Mouse (Mus musculus) embryo, embryonic 11.5 days (tissue): ENCODE measurements around the gene Eps8l1.
"Not testable (repeated sequence)": the region's sequence is repeated elsewhere in the genome, so short reads cannot be mapped to it uniquely, and the experiment has no call there.

Experiments
- DNase-seq: peaks from one replicate; pipeline ENCODE4 v3.0.0-alpha.2; 2012; ENCODE audit warnings: low read depth, low spot score

Gene Eps8l1

DNA sequence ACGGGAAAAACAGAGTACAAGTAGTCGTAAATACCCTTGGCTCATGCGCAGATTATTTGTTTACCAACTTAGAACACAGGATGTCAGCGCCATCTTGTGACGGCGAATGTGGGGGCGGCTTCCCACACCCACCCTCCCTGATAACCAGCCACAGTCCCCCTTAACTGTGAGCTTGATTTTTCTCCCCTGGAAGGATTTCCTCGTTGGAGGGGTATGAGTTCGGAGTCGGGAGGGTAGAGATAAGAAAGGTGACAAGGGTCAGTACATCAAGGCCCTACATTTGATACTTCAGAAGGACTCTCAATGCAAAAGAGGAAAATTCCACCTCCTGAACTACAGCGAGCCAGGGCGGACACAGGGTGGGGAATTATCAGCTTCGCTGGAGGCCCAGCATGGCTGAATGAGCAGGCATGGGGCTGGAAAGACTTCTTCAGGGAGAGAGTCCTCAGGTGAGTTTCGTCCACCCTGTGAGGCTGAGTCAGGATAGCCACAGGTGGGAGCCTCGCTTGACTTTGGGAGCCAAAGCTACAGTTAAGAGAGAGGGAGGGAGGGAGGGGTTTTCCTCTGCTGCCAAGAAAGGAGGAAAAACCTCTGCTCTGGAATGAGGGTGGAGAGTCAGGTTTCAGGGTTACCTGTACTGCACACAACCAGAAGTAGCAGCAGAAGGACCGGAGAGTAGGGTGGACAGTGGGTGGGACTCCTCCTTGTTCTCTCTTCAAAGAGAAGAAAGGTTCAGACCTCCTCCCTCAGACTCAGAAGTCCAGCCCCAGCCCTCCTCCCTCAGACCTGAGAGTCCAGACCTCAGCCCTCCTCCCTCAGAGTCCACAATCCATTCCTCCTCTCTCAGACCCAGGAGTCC is at the start of gene Eps8l1:
Gene Eps8l1 (plus strand): TSS at position 99 of the 859 bp plus-strand sequence.
- no peak for DNase-seq

DNA sequence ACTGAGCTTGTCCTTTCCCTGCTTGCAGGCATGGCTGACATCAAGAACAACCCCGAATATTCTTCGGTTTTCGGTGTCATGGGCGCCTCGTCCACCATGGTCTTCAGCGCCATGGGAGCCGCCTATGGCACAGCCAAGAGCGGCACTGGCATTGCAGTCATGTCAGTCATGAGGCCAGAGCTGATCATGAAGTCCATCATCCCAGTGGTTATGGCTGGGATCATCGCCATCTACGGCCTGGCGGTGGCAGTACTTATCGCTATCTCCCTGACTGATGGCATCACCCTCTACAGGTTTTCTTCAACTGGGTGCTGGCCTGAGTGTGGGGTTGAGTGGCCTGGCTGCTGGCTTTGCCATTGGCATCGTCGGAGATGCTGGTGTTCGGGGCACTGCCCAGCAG is 48.1 kb upstream of the Eps8l1 start:
- DNase-seq: not testable (repeated sequence)

DNA sequence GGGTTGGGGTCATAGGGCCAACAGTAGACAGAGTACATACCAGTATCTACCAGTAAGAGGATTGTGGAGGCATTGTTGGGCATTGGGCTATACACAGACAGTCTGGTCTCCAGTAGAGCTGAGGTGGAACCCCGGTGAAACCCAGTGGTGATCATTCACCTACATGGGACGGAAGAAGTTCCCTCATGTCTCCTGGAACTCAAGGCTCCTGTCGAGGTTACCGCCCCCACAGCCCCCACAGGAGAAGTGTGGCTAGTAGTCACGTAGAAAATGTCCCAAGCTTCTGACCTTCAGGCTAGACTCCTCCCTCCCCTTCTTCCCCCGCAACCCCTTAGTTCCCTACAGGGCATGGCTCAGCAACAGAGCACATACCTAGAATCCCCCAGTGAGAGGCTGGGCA is 40.8 kb upstream of the Eps8l1 start:
- DNase-seq: no peak

DNA sequence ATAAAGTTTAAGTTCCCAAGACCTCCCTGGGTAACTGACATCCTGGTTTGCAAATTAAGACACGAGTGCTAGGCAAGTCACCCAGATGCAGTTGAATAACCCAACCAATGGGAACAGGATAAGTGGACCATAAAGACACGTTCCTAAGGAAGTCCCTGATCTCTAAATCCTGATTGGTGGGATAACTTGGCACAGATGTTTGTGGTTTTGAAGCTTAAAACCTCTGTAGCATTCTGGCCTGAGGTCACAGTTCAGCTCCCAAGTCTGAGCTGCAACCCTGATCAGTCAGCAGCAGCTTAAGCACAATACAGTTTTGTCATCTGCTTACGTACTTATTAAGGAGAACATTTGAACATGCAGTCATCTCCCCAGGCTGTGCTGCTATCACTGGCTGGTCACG is 40.2 kb upstream of the Eps8l1 start:
- DNase-seq: no peak

DNA sequence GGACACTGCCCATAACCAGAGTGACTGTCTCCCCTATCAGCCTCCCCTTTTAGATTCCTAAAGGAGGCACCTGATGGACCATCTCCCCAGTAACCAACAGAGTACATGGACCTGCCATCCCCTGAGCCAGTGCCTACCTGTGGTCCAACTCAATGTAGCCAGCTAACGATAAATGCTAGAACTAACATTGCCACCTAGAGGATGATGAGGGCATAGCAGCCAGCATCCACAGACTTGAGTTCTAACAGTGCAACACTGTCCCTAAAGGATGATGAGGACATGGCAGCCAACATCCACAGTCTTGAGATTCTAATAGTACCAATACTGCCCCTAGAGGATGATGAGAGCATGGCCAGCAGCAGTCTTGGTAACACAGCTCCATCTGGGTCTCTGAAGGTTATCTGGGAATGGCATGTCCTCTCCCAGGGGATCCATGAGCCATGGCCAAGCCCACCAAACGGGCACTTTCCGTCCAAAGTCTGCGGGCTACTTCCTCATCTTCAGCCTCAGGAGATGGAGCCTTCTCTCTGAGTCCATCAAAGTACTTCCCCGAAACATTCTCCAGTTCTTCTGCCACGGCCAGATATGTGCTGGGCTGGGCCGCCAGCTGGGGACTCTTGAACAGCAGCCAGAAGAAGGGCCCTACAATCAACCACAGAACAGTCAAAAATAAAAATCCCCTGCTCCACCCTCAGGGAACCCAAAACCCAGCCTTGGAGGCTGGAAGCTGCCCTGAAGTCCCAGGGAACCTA is 33.1 kb upstream of the Eps8l1 start:
- peak; percentile 84 for DNase-seq

DNA sequence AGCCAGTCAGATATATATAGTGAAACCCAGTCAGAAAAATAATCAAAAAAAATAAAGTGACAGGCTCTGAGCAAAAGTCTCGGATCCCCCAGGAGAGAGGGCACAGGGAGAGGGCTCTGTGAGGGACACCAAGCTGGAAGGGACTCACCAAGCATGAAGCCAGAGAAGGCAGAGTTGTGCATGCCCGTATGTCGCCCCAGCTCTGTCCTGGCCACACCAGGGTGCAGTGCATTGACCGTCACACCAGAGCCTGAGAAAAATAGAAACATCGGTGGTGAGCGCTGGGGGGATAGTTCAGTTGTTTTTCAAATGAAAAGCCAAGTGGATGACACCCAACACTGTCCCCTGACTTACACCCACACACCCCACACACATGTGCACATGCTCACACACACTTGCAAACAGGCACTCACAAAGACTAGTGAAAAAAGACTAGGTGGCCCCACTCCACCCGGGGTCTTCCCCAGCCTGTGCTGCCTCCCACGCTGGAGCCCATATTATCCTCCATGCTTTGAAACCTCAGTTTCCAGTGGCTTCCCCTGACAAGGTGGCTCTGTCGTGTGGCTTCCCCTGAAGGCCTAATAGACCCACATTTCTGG is 30.1 kb upstream of the Eps8l1 start:
- DNase-seq: no peak

DNA sequence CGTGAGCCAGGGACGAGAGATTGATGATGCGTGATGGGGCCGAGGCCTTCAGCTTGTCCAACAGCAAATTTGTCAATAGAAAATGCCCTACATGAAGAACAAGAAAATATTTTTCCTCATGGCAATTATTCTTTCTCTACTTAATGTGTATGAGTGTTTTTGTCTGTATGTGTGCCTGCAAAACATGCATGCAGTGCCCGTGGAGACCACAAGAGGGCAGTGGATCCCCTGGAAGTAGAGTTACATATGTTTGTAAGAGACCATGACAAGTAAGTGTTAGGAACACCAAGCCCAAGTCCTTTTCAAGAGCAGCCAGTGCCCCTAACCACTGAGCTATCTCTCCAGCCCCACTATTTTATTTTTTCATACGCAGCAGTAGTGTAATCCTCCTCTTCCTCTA is 28.9 kb upstream of the Eps8l1 start:
- DNase-seq: peak; percentile 51

DNA sequence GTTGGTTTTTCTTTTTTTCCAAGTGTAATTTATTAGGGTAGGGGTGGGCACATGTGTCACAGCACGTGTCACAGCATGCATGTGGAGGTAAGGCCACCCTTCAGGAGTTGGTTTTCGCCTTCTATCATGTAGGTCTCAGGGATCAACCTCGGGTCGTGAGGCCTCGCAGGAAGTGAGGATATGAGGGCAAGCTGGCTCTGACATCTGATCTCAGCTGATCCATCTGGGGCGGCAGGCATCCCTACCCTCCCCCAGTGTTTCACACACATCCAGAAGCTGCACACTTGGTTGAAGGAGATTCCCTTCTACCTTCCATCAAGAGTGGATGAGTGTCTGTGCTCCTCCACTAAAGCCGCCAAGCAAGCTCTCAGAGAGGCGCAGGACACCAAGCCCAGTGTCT is 28.4 kb upstream of the Eps8l1 start:
- no peak for DNase-seq

DNA sequence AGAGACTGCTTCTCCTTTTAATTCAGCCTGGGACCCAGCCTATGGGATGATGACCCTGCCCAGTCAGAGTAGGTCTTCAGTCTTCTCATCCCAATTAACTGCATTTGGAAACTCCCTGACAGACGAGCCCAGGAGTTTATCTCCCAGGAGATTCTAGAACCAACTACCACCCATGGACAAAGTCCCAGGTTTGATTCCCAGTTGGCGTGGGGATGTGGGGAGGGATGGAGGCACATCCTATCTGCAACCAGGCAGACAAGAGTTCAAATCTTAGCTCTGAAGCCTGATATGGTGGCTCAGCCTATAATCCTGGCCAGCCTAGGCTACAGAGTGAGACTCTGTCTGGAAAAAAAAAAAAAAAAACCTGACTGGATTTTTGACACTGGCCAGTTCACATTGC is 22.8 kb upstream of the Eps8l1 start:
- no peak for DNase-seq

DNA sequence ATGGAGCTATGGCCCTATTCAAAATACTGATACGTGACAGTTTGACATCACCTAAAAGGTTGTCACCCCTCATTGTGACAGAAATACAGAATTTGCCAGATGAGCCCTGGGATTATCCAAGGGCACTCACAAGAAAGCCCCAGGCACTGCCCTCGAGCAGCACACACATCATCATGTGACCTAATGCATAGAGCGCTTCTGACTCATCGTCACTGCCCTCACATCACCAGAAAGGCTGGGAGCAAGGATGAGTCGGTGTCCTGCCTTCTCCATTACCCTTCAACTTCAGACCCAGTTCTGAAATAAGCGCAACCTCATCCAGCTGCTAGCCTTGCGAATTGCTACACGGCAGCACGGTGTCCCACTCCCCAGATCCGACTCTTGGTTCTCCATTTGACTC is 19.9 kb upstream of the Eps8l1 start:
- DNase-seq: no peak

DNA sequence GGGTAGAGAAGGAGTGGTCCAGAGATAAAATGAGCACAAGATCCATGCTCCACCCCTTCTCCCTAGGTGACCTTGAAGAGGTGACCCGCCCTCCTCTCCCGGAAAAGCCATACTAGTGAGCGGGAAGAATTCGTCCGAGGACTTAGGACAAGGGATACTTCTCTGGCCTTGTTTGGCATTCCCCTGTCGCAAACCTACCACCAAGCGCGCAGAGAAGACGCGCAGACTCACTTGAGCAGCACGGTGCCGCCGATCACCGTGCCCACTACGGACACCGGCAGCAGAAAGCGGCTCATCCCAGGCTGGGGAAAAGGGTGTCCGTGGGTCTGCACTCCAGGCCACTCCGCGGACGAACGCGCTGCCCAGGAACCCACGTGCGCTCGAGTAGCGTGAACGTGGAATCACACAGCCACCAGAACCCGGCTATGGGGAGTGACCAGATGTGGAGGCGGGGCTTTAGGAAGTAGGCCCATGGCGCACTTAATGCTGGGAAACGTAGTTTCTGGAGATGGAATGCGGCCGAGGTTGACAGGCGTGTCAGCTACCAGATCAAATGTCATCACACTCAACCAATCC is 15.2 kb upstream of the Eps8l1 start, which contains the start of gene Rdh13:
Gene Rdh13 (minus strand): TSS at position 434 of the 576 bp plus-strand sequence.
- peak; percentile 76 for DNase-seq

DNA sequence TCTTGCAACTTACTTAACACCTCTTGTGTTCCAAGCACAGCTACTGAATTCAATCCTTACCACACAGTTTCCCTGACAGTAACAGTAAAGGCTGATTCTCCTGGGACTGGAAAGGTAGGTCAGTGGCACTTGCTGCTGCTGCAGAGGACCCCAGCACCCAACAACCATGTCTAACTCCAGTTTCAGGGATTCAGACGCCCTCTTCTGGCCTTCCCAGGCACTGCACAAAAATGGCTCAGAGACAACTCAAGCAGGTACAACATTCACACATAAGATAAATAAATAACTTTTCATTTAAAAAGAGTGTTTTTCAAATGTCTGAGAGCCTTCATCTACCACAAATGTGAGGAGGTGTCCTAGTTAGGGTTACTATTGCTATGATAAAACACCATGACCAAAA is 13.3 kb upstream of the Eps8l1 start:
- DNase-seq: no peak

DNA sequence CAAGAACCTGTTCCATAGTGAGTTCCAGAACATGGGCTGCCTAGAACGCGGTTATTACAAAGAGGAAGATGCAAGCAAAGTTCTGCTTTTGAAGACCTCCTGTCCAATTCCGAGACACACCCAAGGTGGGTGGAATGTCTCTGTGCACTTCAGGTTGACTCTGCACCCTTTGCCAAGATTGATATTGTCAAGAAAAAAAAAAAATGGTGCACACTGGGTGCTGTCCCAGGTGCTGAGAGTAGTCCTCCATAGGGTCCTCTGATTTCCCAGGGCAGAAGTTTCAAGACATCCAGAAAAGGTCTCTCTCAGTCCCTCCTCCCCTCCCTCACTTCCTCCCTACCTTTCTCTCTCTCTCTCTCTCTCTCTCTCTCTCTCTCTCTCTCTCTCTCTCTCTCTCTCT is 12.0 kb upstream of the Eps8l1 start:
- DNase-seq: no peak

DNA sequence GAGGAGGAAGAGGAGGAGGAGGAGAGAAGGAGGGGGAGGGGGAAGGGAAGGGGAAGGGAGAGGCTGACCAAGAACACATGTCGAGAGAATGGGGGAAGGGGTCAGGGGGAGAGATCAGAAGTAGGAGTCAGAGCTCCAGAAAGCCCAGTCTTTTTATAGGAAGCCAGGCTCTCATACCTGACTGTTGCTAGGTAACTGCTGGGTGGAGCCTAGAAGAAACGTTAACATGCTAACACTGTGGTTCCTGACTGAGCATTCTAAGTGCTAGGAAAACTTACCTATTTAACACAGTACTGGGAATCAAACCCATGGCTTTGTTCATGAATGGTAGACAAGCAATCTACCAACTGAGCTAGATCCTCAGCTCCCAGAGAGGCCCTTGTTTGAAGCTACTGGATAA is 11.3 kb upstream of the Eps8l1 start:
- no peak for DNase-seq

DNA sequence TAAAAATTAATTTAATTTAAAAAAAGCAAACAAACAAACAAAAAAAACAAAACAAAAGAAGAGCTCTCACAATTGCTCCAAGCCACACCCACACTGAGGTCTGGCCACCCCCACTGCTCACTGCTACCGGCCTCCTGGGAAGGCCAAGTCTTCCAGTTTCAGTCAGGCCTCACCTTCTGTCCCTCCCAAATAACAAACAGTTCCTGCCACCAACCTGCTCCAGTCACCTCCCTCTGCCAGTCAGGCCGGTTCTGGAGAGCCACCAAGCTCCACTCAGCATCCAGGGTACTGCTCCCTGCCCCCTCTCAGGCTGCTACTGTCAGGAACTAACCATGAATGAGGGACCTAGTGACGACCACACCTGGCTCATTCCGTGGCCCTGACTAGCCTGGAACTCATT is 7.8 kb upstream of the Eps8l1 start:
- DNase-seq: no peak

DNA sequence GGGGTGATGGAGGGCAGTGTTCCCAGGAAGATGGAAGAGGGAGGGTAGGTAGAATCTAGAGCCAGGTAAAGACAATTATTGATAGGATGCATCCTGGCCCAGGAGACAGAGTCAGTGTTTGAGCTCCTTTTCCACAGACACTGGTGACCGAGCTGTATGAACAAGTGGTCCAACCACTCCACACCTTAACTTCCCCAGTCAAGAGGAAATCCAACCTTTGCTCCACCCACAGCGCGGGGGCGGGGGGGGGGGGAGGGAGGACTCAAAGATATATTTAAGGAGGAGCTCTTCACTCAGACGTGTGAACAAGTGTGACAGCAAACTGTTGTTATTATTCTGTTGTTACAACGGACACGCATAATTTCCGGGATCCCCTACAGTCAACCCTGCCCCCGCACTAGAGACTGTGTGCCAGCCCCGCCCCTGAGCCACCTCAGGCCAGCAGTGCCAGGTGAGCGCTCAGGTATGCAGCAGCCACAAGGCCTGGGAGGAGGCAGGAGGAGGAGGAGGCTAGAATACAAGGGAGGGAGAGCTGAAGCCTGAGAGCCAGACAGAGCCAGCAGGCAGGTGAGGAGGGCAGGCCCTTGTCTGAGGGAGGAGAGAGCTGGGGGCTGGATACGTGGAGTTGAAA is 3.8 kb downstream of the Eps8l1 start:
- no peak for DNase-seq

DNA sequence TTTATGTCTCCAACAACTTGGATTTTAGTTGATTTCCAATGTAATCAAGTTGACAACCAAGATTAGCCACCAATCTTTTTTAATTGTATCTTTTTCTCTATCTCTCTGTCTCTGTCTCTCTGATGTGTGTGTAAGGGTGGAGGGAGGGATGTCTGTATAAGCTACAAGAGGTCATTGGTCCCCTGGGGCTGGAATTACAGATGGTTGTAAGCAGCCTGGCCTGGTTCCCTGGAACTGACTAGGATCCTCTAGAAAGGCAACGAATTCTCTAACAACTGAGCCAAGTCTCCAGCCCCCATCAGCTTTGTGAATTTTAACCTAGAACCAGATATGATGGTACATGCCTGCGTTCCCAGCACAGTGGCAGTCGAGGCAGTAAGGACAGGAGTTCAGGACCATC is 7.3 kb downstream of the Eps8l1 start:
- DNase-seq: no peak

DNA sequence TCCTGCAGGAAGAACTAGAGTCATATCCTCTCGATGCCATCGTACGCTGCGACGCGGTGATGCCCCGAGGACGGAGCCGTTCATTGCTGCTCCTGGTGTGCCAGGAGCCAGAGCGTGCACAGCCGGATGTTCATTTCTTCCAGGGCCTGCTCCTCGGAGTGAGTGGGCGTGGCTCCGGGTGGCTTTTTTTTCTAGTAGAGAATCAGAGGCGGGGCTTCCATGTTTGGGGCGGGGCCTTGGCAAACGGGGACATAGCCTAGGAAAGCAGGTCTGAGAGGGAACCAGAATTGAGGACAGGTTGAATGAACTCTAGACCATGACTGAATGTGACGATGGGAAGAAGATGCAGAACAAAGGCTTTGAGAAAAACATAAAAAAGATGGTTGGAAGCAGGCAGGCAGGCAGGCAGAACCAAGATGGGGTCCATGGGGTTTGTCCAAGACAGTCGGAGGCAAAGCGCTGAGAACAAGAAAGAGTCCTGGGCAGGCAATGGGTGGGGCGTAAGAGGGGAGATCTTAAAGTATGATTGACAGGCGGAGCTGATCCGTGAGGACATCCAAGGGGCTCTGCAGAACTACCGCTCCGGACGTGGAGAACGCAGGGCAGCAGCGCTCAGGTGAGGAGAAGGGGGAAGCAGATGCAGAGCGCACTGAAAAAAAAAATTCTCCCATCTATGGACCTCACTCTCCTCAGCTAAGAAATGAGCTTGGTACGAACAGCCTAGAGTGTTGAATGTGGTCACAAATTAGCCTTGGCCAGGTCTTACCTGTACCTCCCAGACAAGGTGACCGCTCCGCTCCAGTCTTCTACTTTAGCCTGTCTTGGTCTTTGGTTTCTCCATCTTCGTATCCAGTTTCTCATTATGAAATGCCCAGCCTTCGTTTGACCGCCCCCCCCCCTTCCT is 10.1 kb downstream of the Eps8l1 start:
- DNase-seq: no peak

DNA sequence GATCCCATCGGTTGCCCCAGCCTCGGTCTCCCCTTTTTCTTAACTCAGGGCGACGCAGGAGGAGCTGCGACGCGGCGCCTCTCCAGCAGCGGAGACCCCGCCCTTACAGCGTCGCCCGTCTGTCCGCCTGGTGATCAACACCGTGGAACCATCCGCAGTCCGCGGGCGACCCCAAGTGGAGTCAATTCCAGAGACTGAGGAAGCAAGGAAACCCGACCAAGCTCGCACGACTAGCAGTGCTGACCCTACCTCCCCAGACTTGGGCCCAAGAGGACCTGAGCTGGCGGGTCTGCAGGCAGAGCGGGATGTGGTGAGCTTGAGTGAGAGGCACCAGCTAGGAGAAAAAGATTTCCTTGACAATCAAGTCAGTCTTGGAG is 10.7 kb downstream of the Eps8l1 start:
- peak; percentile 66 for DNase-seq

DNA sequence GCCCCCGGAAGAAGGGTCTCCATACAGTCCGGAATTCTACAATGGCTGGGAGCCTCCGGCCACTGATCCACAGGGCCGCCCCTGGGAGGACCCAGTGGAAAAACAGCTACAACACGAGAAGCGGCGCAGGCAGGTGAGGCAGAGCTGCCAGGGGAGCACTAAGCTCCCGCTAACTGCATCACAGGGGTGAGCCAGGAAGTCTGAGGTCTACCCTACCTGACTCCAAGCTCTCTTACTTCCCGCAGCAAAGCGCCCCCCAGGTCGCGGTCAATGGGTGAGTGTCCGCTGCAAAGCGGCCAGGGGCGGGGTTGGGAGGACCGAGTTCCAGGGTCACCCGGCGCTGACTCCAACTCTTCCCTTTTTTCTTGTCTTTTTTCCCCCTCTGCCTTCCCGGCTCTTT is 13.5 kb downstream of the Eps8l1 start:
- no peak for DNase-seq
